Mouse (Mus musculus) cortical plate, adult 2 months (tissue): Measurements from ENCODE around the gene Lyrm4.

Experiments used
- CTCF ChIP-seq: fragments of 200-500 bp; IDR thresholded peaks from 2 replicates; pipeline ENCODE4 v1.5.1; 2011; ENCODE audit warnings: mild to moderate bottlenecking, control low read depth, low read length; ENCODE audit not compliant: insufficient read depth; ENCODE audit errors: extremely low read depth
- POLR2A ChIP-seq: fragments of 200-500 bp; IDR thresholded peaks from 2 replicates; pipeline ENCODE4 v1.6.1; 2011; ENCODE audit warnings: mild to moderate bottlenecking, low read length, control low read depth; ENCODE audit not compliant: insufficient read depth; ENCODE audit errors: extremely low read depth

DNA sequence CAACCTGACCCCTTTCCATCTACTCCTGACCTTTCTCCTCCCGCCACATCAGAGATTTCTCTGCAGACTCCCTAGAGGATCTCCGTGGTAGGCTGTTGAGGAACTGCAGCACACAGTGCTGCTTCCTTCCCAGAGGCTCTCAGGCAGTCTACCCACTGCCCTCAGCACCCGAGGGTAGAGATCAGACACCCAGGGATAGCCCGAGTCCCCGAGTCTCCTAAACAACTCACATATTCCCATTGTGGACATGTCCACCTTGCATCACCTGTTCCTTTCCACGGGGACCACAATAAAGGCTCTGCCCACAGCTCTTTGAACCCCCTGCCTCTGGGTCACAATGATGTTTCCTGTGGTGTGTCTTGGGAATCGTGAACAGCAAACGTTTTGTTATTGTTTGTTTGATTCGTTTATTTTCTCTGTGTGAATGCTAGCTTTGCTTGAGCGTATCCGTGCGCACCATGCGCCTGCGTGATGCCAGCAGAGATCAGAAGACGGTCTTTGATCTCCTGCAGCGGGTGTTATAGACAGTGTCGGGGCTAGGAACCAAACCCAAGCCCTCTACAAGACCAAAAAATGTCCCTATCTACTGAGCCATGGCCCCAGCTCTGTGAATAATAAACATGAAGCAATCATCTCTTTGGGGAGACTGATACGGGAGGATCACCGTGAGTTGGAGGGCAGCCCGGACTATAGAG, 170.5 kb downstream of the Lyrm4 start:
- TF ChIP-seq POLR2A (no peak), CTCF (no peak)
